9 mouse cellular contexts compared by ENCODE assay signal in genomic region chr17:44654503-44654902, GRCm38 (mm10).
DNase-seq lines count a peak whose midpoint lies in the region; ATAC-seq lines count a peak whose summit lies in the region.
"Had no signal": no experiment of that assay in that cellular context is flagged by ENCODE, and none has a peak within 500 bp of the region (broad histone marks: within the 10 kb centered on the region; RNA-seq: fewer than 3 reads in every experiment).

No protein-coding gene starts in this region.

- no peaks in the 10 kb centered on the region for H3K9me3 ChIP-seq in heart, embryonic 12.5 days (replicated peaks)

- no peaks in the 10 kb centered on the region for H3K27me3 ChIP-seq in heart, embryonic 12.5 days (replicated peaks)

- DNase-seq in cerebellum, adult 8-10 months: no peak
- DNase-seq in spleen, postnatal 36 days (ENCODE audit: low spot score in 2 of 2): peak; percentile 70 to 76
- DNase-seq in kidney, adult 11 months: no peak
- no peak for DNase-seq in gastrocnemius, postnatal 4 days (ENCODE audit: low spot score in 2 of 2)

- H3K4me1 ChIP-seq in heart, embryonic 12.5 days (replicated peaks): no peaks in the 10 kb centered on the region

- H3K27ac ChIP-seq in heart, embryonic 12.5 days (ENCODE audit: poor library complexity, severe bottlenecking): no peak overlapping the region
- H3K27ac ChIP-seq: stomach, postnatal 0 days had no signal

- 73% methylated on average over 4 of the region's 4 CpGs for WGBS in heart, embryonic 12.5 days

- peak; percentile 31; the same call in 1 of the 2 replicates for ATAC-seq in cerebellum, adult (ENCODE audit: insufficient number of reproducible peaks, low FRiP score, low TSS enrichment)
- ATAC-seq in activated CD4-positive, CD25-positive, alpha-beta regulatory T cell, adult 4 months: peak; percentile 92
- peak; percentile 97 for ATAC-seq in inflammation-experienced regulatory T-cells, adult 6 months
- ATAC-seq in heart, embryonic 12.5 days (ENCODE audit: insufficient number of reproducible peaks, low FRiP score): no peak

- H3K4me2 ChIP-seq in heart, embryonic 12.5 days: no peak overlapping the region

- H3K36me3 ChIP-seq in heart, embryonic 12.5 days: no peaks in the 10 kb centered on the region

- H3K4me3 ChIP-seq in heart, embryonic 12.5 days: no peak overlapping the region

- no peak overlapping the region for H3K9ac ChIP-seq in heart, embryonic 12.5 days

Comparison
In these comparisons a context has a peak if more than half of its experiments do, and no peak if none do; other contexts are left out.
1. DNase-seq: peak in spleen, postnatal 36 days (2 of 2); none in cerebellum, adult 8-10 months (single experiment), kidney, adult 11 months (single experiment) and gastrocnemius, postnatal 4 days (0 of 2).